Mouse (Mus musculus) ES-E14 (cell line): ENCODE results near the gene BC016579.

ENCODE experiments used
- CHD2 ChIP-seq: IDR thresholded peaks from 2 replicates; pipeline ENCODE4 v1.6.1; 2014; ENCODE audit warnings: mild to moderate bottlenecking, low read depth, low read length, inconsistent platforms
- HCFC1 ChIP-seq: IDR thresholded peaks from 2 replicates; pipeline ENCODE4 v1.6.1; 2012; ENCODE audit warnings: low read length, inconsistent platforms, borderline replicate concordance; ENCODE audit not compliant: insufficient read depth
- MAFK ChIP-seq: IDR thresholded peaks from 2 replicates; pipeline ENCODE4 v1.6.1; 2014; ENCODE audit warnings: mild to moderate bottlenecking, low read depth, low read length, inconsistent platforms; ENCODE audit not compliant: insufficient read depth
- ZNF384 ChIP-seq: IDR thresholded peaks from 2 replicates; pipeline ENCODE4 v1.6.1; 2012; ENCODE audit warnings: low read depth, low read length, inconsistent platforms

GRCm38 (mm10) chr16:45676462-45676861, 22.6 kb upstream of the BC016579 start:
- TF ChIP-seq ZNF384 (no peak), MAFK (no peak), HCFC1 (no peak), CHD2 (no peak)
